Mouse (Mus musculus): ENCODE measurements at regions not wholly inside any gene's neighbourhood (a gene's known extent, or its start where the extent isn't known, plus 50 kb on each side); places are given as distances from the start of the nearest gene placed in this dataset.

DNA sequence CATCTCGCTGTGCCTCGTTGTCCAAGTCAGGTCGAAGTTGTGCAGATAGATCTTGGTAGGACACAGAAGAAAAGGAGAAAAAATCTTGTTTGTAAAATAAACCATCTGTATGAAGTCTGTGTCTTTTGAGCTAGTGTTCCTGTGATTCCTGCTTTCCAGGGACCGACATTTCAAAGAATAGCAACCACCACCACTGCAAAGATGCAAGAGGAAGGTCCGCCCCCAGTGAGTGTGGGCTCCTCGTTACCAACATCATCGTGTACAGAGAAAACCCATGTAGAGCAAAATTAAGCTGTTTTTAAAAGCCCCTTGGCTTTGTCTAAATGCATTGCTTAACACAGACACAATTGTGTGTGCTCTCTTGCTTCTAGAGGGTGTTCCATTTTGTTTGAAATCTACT is 218.2 kb downstream of the Enc1 start:
- Histone ChIP-seq H3K9me3 (ENCODE audit: control insufficient read depth, low read length) (no peaks in the 10 kb centered on the region), H3K36me3 (replicated peaks; ENCODE audit: control insufficient read depth, insufficient read depth, low read depth) (no peaks in the 10 kb centered on the region), H3K4me3 (ENCODE audit: insufficient read depth in 1 of 2, low read depth in 2 of 2, low read length in 2 of 2) (no peak overlapping the region), H3K9ac (replicated peaks) (no peak overlapping the region), H3K27ac (no peak overlapping the region), H3K4me1 (replicated peaks; ENCODE audit: control insufficient read depth in 2 of 2, insufficient read depth in 2 of 2, low read length in 1 of 2) (peaks cover 46 to 58% of the 10 kb centered on the region in 2 experiments), H3K4me2 (ENCODE audit: low read depth) (no peak overlapping the region), H3K27me3 (ENCODE audit: control insufficient read depth, insufficient read depth, low read length) (no peaks in the 10 kb centered on the region)
- 86% methylated on average over 7 of the region's 7 CpGs for WGBS (ENCODE audit: insufficient replicate concordance)
- TF ChIP-seq EP300 (IDR thresholded peaks at IDR 0.05; ENCODE audit: low read depth) (no peak), CTCF (IDR thresholded peaks at IDR 0.05; ENCODE audit: low read depth) (no peak)
- DNase-seq (ENCODE audit: low read depth in 3 of 3, low spot score in 3 of 3) (no peak), ATAC-seq (ENCODE audit: insufficient read depth) (no peak)

DNA sequence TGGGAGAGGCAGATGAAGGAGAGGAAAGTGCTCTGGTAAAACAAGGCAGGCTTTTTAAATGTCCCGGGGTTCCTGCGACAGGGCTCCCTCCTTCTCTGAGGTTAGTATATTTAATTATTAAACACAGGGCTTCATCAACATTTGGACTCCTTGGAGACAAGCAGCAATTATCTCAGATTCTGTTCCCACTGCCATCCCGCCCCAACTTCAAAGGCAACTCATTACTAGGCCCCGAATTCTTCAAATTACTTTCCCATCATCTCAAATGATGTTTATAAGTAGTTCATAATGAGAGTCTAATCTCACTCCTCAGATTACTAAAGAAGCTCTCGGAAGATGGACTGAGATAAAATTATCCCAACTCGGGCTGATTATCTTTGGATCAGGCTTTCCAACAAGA is 215.1 kb downstream of the Enc1 start:
- no peak overlapping the region for H3K4me2 ChIP-seq (ENCODE audit: low read depth)
- no peak overlapping the region for H3K4me3 ChIP-seq (ENCODE audit: insufficient read depth in 1 of 2, low read depth in 2 of 2, low read length in 2 of 2)
- no peaks in the 10 kb centered on the region for H3K9me3 ChIP-seq (ENCODE audit: control insufficient read depth, low read length)
- TF ChIP-seq CTCF (IDR thresholded peaks at IDR 0.05; ENCODE audit: low read depth): no peak
- TF ChIP-seq EP300 (IDR thresholded peaks at IDR 0.05; ENCODE audit: low read depth): no peak
- H3K27me3 ChIP-seq (ENCODE audit: control insufficient read depth, insufficient read depth, low read length): no peaks in the 10 kb centered on the region
- no peak overlapping the region for H3K9ac ChIP-seq (replicated peaks)
- DNase-seq (ENCODE audit: low read depth in 3 of 3, low spot score in 3 of 3) (no peak), ATAC-seq (ENCODE audit: insufficient read depth) (no peak)
- H3K36me3 ChIP-seq (replicated peaks; ENCODE audit: control insufficient read depth, insufficient read depth, low read depth): no peaks in the 10 kb centered on the region
- H3K4me1 ChIP-seq (replicated peaks; ENCODE audit: control insufficient read depth in 2 of 2, insufficient read depth in 2 of 2, low read length in 1 of 2): peaks cover 47 to 58% of the 10 kb centered on the region in 2 experiments
- no peak overlapping the region for H3K27ac ChIP-seq
- 60% methylated on average over 6 of the region's 6 CpGs for WGBS (ENCODE audit: insufficient replicate concordance)

- ATAC-seq (ENCODE audit: insufficient read depth) (no peak), DNase-seq (ENCODE audit: low read depth in 3 of 3, low spot score in 3 of 3) (no peak)
- TF ChIP-seq EP300 (IDR thresholded peaks at IDR 0.05; ENCODE audit: low read depth): no peak
- no peak for TF ChIP-seq CTCF (IDR thresholded peaks at IDR 0.05; ENCODE audit: low read depth)
- H3K36me3 ChIP-seq (replicated peaks; ENCODE audit: control insufficient read depth, insufficient read depth, low read depth): no peaks in the 10 kb centered on the region
- H3K4me2 ChIP-seq (ENCODE audit: low read depth): no peak overlapping the region
- no peak overlapping the region for H3K27ac ChIP-seq
- peaks cover 43 to 52% of the 10 kb centered on the region in 2 experiments for H3K4me1 ChIP-seq (replicated peaks; ENCODE audit: control insufficient read depth in 2 of 2, insufficient read depth in 2 of 2, low read length in 1 of 2)
- H3K4me3 ChIP-seq (ENCODE audit: insufficient read depth in 1 of 2, low read depth in 2 of 2, low read length in 2 of 2): no peak overlapping the region
- H3K9ac ChIP-seq (replicated peaks): no peak overlapping the region
- no peaks in the 10 kb centered on the region for H3K9me3 ChIP-seq (ENCODE audit: control insufficient read depth, low read length)
- no peaks in the 10 kb centered on the region for H3K27me3 ChIP-seq (ENCODE audit: control insufficient read depth, insufficient read depth, low read length)
- 84% methylated on average over 8 of the region's 8 CpGs for WGBS (ENCODE audit: insufficient replicate concordance)
Observed at GRCm38 (mm10) chr13:97454715-97455114, 213.8 kb downstream of the Enc1 start.

DNA sequence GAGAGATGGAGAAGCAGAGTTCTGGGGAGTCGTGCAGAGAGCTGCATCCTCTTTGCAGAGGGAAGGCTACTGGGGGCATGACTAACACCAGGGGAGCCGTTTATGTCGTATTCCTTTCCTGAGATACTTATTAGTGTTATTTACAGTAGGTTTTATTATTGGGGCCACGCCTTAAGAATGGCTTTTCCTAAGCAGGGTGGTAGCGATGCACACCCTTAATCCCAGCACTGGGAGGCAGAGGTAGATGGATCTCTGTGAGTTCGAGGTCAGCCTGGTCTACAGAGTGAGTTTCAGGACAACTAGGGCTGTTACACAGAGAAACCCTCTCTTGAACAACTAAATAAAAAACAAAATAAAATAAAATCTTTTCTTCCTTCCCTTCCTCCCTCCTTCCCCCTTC is 212.6 kb downstream of the Enc1 start:
- peak overlapping the region; percentile 94 for H3K27ac ChIP-seq
- H3K4me2 ChIP-seq (ENCODE audit: low read depth): peak overlapping the region; percentile 72
- peak; percentile 62 for ATAC-seq (ENCODE audit: insufficient read depth)
- H3K9me3 ChIP-seq (ENCODE audit: control insufficient read depth, low read length): no peaks in the 10 kb centered on the region
- 26% methylated on average over 6 of the region's 6 CpGs for WGBS (ENCODE audit: insufficient replicate concordance)
- no peaks in the 10 kb centered on the region for H3K36me3 ChIP-seq (replicated peaks; ENCODE audit: control insufficient read depth, insufficient read depth, low read depth)
- H3K4me3 ChIP-seq (ENCODE audit: insufficient read depth in 1 of 2, low read depth in 2 of 2, low read length in 2 of 2): peak overlapping the region; percentile 27 to 51; a peak in 3 of 4 replicates
- peaks cover 43 to 48% of the 10 kb centered on the region in 2 experiments for H3K4me1 ChIP-seq (replicated peaks; ENCODE audit: control insufficient read depth in 2 of 2, insufficient read depth in 2 of 2, low read length in 1 of 2)
- H3K9ac ChIP-seq (replicated peaks): peak overlapping the region; percentile 41
- no peak; the same call in 1 of the 2 replicates for TF ChIP-seq CTCF (IDR thresholded peaks at IDR 0.05; ENCODE audit: low read depth)
- TF ChIP-seq EP300 (IDR thresholded peaks at IDR 0.05; ENCODE audit: low read depth): no peak
- no peaks in the 10 kb centered on the region for H3K27me3 ChIP-seq (ENCODE audit: control insufficient read depth, insufficient read depth, low read length)
- no peak for DNase-seq (ENCODE audit: low read depth in 3 of 3, low spot score in 3 of 3)

- TF ChIP-seq EP300 (IDR thresholded peaks at IDR 0.05; ENCODE audit: low read depth): peak; percentile 96
- peak; percentile 21; the same call in 1 of the 2 replicates for TF ChIP-seq CTCF (IDR thresholded peaks at IDR 0.05; ENCODE audit: low read depth)
- DNase-seq (ENCODE audit: low read depth in 3 of 3, low spot score in 3 of 3): peak; percentile 78 to 86 (median 84)
- WGBS (ENCODE audit: insufficient replicate concordance): 7% methylated on average over 5 of the region's 5 CpGs
- peak; percentile 98 for ATAC-seq (ENCODE audit: insufficient read depth)
- Histone ChIP-seq H3K9me3 (ENCODE audit: control insufficient read depth, low read length) (no peaks in the 10 kb centered on the region), H3K4me2 (ENCODE audit: low read depth) (peak overlapping the region; percentile 72), H3K4me1 (replicated peaks; ENCODE audit: control insufficient read depth in 2 of 2, insufficient read depth in 2 of 2, low read length in 1 of 2) (peaks cover 43 to 48% of the 10 kb centered on the region in 2 experiments), H3K27ac (peak overlapping the region; percentile 94), H3K4me3 (ENCODE audit: insufficient read depth in 1 of 2, low read depth in 2 of 2, low read length in 2 of 2) (peak overlapping the region; percentile 27 to 51), H3K36me3 (replicated peaks; ENCODE audit: control insufficient read depth, insufficient read depth, low read depth) (no peaks in the 10 kb centered on the region), H3K9ac (replicated peaks) (peak overlapping the region; percentile 41), H3K27me3 (ENCODE audit: control insufficient read depth, insufficient read depth, low read length) (no peaks in the 10 kb centered on the region)
Observed at GRCm38 (mm10) chr13:97453090-97453430, 212.2 kb downstream of the Enc1 start.

All from liver, embryonic 14.5 days (tissue).